Mouse (Mus musculus) cerebellum, adult 9-11 months (tissue): ENCODE measurements at regions not wholly inside any gene's neighbourhood (a gene's known extent, or its start where the extent isn't known, plus 50 kb on each side); places are given as distances from the start of the nearest gene placed in this dataset.

Experiments used
- DNase-seq: peaks from one replicate; pipeline ENCODE4 v3.0.0; 2022

DNA sequence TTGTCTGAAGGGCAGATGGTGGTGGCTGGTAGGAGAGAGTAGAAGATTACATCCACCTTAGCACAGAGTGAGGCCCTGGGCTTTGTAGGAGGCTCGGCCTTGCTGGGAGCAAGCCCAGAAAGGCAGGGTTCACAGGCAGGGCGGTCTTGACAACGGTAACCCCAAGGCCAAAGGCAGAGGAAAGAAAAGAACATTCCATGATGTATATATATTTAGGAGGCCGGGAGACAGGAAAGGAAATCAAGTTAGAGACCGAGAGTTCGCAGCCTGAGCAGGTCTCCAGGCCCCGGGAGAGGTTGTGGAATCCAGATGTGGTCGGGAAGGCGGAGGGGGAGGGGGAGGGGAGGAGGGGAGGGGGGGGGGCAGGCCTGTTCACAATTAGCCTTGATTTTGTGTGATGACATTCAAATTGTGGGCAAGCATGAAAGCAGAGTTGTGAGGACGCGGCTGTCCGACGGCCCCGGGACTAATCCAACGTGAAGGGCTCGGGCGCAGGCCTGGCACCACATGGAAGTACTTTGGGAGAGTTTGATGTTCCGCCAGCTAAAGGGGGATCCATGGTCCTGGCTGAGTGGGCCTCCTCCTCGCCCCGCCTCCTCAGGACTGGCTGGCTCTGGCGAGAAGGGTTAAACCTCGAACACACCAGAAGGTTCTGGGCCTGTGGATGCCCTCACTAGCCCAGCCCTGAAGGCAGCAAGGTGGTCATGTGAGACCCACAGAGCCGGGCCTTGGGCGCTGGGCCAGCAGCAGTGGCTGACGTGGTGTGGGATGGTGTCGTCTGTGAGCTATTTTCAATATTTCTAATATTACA lies 131.8 kb upstream of the Gm26897 start:
- no peak for DNase-seq

- no peak for DNase-seq
Measured at GRCm38 (mm10) chr5:111613687-111614086, 120.0 kb upstream of the Gm26897 start.

DNA sequence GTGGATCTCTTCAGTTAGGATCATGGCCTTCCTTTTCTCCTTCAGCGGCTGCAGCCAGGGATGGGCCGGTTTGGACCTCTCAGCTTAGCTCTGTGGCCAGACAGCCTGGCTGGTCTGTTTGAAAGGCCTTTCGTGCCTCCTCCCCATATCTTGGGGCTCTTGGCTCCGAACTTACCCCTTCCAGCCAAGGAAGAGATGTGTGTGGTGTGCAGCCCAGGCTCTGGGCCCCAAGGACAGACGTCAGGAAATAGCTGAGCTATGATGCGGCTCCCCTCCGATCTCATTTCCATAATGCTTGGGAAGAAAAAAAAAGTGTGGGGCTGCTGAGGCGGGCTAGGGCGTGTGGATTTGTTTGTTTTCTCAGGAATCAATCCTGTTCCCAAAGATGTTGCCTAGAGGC lies 113.8 kb upstream of the Gm26897 start:
- DNase-seq, result no peak

DNA sequence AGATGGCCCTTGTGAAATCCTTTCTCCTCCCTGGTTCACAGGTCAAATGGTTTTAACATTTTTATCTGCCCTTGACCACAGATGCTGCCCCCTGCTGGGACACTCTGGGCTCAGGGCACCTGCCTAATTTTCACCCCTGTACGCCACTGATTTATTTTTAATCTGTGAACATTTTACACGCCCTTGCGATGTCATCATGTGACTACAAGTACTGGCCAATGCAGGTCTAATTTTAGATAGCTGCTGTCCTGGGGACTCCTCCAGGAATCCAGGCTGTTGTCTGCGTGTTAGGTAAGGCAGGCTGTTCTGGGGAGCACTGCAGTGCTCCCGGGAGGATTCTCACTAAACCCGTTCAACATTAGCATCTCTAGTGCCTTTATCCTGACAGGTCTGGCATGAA lies 113.1 kb upstream of the Gm26897 start:
- DNase-seq, result no peak

GRCm38 (mm10) chr5:111622481-111622880 lies 111.2 kb upstream of the Gm26897 start:
- no peak for DNase-seq

- no peak for DNase-seq
Measured at GRCm38 (mm10) chr5:111626273-111626798, 107.4 kb upstream of the Gm26897 start.

DNA sequence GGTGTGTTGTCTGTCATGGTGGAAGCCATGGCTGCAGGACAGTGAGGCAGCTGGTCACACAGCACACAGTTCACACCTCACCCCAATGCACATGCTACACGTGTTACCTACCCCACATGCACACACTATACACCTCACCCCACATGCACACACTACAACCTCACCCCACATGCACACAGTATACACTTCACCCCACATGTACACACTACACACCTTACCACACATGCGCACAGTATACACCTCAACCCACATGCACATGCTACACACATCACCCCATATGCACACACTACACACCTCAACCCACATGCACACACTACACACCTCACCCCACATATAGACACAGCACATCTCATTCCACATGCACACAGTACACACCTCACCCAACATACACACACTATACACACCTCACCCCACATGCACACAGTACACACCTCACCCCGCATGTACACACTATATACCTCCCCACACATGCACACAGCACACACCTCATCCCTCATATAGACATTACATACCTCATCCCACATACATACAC lies 103.3 kb upstream of the Gm26897 start:
- no peak for DNase-seq

DNA sequence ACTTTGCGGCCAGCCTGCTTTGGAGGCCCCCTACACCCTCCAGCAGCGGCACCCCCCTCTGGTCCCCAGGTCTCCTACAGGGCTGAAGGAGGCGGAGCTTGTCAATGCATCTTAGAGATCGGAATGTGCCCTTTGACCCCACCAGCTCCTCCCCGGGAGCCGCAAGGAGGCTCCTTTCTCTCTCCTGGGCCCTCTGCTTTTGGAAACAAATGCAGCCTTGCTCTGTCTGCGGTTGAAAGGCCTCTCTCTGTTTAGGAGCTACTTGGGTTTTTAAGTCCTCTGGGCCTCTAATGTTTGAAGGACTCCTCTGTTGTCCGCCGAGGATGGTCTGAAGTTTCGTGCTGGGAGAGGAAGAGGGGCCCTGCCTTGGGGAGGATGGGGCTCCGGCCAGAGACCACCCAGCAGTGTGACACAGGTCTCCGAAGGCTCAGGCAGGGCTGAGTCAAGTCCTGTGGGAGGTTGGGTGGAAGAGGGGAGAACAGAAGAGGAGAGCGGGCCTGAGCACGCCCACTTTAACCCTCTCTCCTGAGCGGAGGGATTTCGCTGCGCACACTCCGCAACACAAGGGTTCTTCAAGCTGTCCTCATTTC lies 102.1 kb upstream of the Gm26897 start:
- DNase-seq, result no peak

- no peak for DNase-seq
Measured at GRCm38 (mm10) chr5:111635092-111635491, 98.6 kb upstream of the Gm26897 start.

- DNase-seq, result no peak
Measured at GRCm38 (mm10) chr5:111636969-111637368, 96.8 kb upstream of the Gm26897 start.

DNA sequence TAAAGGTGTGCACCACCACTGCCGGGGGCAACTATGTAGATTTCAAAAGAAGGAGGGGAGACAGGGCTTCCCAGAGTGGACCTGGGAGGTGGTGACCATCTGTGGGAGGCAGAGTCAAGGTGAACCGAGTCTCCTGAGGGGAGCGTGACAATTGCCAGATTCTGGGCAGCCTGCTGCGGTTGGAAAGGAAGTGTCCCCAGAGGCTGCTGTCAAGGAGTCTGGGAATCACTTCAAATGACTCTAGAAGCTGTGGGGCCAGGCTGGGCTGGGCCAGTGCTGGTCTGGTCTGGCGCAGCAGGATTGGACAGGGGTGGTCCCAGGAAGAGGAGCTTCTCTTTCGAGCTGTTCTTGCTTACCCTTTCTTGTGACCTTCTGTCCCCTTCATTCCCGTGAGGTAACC lies 95.4 kb upstream of the Gm26897 start:
- no peak for DNase-seq

- DNase-seq, result no peak
Measured at GRCm38 (mm10) chr5:111639476-111640287, 94.0 kb upstream of the Gm26897 start.

- no peak for DNase-seq
Measured at GRCm38 (mm10) chr5:111640976-111641375, 92.7 kb upstream of the Gm26897 start.

DNA sequence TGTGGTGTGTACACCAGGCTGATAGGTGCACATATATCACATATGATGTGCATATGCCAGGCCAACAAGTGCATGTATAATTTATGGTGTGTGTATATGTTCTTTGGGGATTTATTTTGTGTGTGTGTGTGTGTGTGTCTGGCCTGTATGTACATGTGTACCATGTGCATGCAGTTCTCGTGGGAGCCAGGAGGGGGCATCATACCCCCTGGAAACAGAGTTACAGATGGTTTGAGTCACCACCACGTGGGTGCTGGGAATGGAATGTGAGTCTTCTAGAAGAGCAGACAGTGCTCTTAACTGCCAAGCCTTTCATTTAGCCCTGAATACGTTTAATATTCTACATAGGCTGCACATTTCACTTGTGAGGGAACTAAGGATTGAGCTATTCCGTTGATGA lies 92.0 kb upstream of the Gm26897 start:
- DNase-seq, result no peak

DNA sequence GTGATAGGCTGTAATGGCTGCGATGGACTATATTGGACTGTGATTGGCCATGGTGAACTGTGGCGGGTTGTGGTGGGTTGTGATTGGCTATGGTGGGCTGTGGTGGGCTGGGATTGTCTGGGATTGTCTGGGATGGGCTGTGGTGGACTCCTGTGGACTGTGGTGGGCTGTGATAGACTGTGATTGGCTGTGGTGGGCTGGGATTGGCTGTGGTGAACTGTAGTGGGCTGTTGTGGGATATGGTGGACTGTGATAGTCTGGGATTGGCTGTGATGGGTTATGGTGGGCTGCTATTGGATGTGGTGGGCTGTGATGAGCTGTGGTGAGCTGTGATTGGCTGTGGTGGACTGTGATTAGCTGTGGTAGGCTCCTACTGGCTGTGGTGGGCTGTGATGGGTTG lies 89.6 kb upstream of the Gm26897 start:
- DNase-seq, result no peak

DNA sequence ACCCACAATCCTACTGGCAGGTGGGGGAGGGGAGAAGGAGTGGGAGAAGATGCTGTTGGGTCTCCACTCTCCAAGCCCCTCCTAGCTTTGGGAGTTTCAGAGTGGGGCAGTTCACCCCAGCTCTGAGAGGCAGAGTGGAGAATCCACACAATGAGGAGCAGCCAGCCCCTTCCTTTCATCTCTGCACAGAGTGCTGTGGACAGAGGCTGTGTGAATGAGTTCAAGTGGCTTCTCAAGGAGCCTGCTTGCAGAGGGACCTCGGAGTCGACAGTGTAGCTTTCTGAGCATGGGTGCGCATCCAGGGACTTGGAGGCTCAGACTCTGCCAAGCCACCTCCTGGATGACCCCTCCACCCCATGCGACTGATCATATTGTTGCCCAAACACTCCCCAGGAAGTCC lies 88.9 kb upstream of the Gm26897 start:
- DNase-seq, result no peak

DNA sequence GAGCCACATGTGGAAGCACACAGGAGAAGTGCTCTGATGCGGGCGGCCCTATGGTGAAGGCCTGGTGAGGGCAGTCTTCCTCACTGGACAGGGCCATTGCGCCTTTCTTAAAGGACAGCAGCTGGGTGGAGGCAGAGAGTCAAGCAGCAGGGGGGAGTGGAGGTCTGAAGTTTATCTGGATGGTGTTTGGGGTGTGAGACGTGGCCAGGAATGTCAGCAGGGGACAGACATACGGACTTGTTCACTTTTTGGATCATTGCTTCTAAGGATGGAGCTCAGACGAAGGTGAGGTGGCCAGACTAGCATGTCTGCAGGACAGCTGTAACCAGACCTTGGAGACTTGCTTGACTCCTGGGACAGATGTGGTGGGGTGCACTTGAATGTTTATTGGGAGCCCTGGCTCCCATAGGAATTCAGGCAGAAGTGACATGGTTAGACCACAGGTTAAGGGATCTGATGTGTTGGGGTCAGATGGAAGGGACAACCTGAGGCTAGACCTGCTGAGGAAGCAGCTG lies 86.0 kb upstream of the Gm26897 start:
- no peak for DNase-seq

- DNase-seq, result no peak
Measured at GRCm38 (mm10) chr5:111648481-111648880, 85.2 kb upstream of the Gm26897 start.

GRCm38 (mm10) chr5:111649012-111649411 lies 84.7 kb upstream of the Gm26897 start:
- DNase-seq, result no peak

DNA sequence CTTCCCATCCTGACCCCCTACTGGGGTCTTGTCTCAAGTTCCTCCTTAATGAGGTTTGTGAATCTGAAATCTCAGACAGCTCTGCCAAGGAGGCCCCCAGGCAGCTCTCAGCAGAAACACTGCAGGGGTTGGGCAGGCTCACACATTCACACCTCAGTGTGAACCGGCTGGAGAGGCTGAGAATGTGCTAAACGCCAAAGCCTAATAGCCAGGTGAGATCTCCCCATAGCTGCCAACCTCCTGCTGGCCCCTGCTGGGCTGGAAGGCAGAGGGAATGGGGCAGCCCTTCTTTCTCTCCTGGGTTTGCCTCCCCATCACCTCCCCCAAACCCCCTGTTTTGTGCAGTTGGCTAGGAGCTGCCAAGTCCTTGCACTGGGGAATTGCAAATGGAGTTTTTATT lies 81.3 kb upstream of the Gm26897 start:
- DNase-seq, result no peak

DNA sequence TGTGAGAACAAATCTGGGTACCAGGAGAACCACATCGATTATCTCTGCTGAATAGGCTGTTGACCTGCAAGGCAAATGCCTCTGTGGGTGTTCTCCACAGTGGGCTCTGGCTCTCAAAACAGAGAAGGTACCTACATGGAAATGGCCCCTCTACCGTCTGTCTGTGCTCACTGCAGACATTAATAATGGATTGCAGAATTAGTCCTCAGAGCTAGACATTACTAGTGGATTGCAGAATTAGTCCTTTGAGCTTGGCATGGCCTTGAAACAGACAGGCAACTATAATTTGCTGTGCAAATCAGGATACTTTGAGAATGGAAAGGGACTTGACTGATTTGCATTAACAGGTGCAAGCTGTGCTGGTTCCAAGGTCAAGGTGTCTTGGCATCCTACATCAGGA lies 77.3 kb upstream of the Gm26897 start:
- no peak for DNase-seq

DNA sequence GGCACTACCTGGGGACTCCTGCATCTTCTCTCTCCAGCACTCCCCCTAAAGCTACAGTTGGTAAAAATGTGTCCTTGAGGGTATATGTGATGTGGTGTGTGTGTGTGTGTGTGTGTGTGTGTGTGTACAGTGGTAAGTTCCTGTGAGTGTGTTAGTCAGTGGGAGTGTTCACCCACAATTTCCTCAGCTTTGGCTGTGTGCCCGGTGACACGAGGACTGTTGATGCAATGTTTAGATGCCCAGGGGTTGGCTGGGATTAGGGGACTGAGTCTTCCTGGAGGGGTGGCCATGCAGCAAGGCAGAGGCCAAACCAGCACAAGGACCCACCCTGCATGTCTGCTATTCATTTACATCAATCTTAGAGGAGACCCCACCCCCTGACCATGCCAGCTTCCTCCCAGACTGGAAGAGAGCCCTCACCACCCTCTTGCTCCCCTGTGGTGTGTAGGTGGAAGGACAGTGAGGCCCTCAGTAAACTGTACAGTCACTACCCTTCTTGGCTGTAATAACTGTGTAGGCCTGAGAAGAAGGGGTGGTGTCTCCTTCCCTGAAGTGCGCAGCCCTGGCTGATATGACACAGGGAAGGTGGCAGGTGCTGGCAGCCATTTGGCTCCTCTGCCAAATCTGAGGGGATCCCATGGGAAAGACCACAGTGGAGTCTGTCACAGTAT lies 75.8 kb upstream of the Gm26897 start:
- DNase-seq, result no peak

- DNase-seq, result no peak
Measured at GRCm38 (mm10) chr5:111659229-111659628, 74.5 kb upstream of the Gm26897 start.
